Mouse (Mus musculus) hindbrain, embryonic 12.5 days (tissue): ENCODE measurements around the gene Pidd1. TPM values are rescaled to one million over a fixed set of nuclear protein-coding genes. Genes with fewer than 3 reads are reported as not detected.

Experiments used
- ATAC-seq: fragments of 200-750 bp; cut with Nextera tagmentation; 2 replicates; pipeline ENCODE4 v1.8.0; 2017; ENCODE audit warnings: moderate TSS enrichment; ENCODE audit not compliant: low FRiP score
- H3K27ac ChIP-seq: fragments of 300-500 bp; sonication (generic); 2 replicates; pipeline ENCODE4 v1.5.1; 2016; ENCODE audit warnings: mild to moderate bottlenecking
- H3K27me3 ChIP-seq: fragments of 300-500 bp; sonication (generic); 2 replicates; pipeline ENCODE4 v1.6.1; 2016; ENCODE audit warnings: mild to moderate bottlenecking
- H3K36me3 ChIP-seq: fragments of 300-500 bp; sonication (generic); 2 replicates; pipeline ENCODE4 v1.6.1; 2016; ENCODE audit warnings: mild to moderate bottlenecking
- H3K4me1 ChIP-seq: fragments of 300-500 bp; sonication (generic); 2 replicates; pipeline ENCODE4 v1.6.1; 2016
- H3K4me2 ChIP-seq: fragments of 300-500 bp; sonication (generic); replicated peaks from 2 replicates; pipeline ENCODE4 v1.6.1; 2016; ENCODE audit warnings: mild to moderate bottlenecking
- H3K4me3 ChIP-seq: fragments of 300-500 bp; sonication (generic); 2 replicates; pipeline ENCODE4 v1.5.1; 2016; ENCODE audit warnings: mild to moderate bottlenecking
- H3K9ac ChIP-seq: fragments of 300-500 bp; sonication (generic); 2 replicates; pipeline ENCODE4 v1.6.1; 2016; ENCODE audit warnings: mild to moderate bottlenecking, moderate library complexity
- H3K9me3 ChIP-seq: fragments of 300-500 bp; sonication (generic); replicated peaks from 2 replicates; pipeline ENCODE4 v1.6.1; 2016; ENCODE audit warnings: mild to moderate bottlenecking
- WGBS: fragments of 180-500 bp; shearing (Covaris S2); methylation state at CpG from one replicate; pipeline ENCODE4 v1.1.7; 2016; 5-methylcytosine and 5-hydroxymethylcytosine counted together
- polyA plus RNA-seq: library from polyadenylated mRNA; unstranded; fragments of >200 nt; fragmentation: Nextera tagmentation; extraction: Ambion mirVana; gene quantifications from 2 replicates; pipeline ENCODE4 v1.2.1, GENCODE M21; 2016

Gene Pidd1
- polyA plus RNA-seq, 1 experiment from 2014 or later: 11.6 TPM

- H3K9me3 ChIP-seq: no peaks in the 10 kb centered on the region
- H3K4me1 ChIP-seq: peaks cover 49% of the 10 kb centered on the region
- ATAC-seq: no peak
- 92% methylated on average over 9 of the region's 9 CpGs for WGBS
- H3K27me3 ChIP-seq: no peaks in the 10 kb centered on the region; the same call in 1 of the 2 replicates
- peaks cover 45% of the 10 kb centered on the region for H3K36me3 ChIP-seq
- H3K4me2 ChIP-seq: no peak overlapping the region
- H3K9ac ChIP-seq: no peak overlapping the region
- no peak overlapping the region for H3K4me3 ChIP-seq
- H3K27ac ChIP-seq: no peak overlapping the region
Measured at GRCm38 (mm10) chr7:141430585-141431240, 13.1 kb downstream of the Pidd1 start.

- Histone ChIP-seq H3K36me3 (peaks cover 45% of the 10 kb centered on the region), H3K4me3 (no peak overlapping the region), H3K27ac (no peak overlapping the region), H3K9me3 (no peaks in the 10 kb centered on the region), H3K27me3 (no peaks in the 10 kb centered on the region; the same call in 1 of the 2 replicates), H3K4me1 (peaks cover 42% of the 10 kb centered on the region), H3K4me2 (peak overlapping the region; percentile 63; the same call in 1 of the 2 replicates), H3K9ac (no peak overlapping the region)
- WGBS: 63% methylated on average over 9 of the region's 9 CpGs
- ATAC-seq: 0 out of 2 replicates have a peak, but pooled peaks have one; percentile 15
Measured at GRCm38 (mm10) chr7:141429840-141430584, 13.8 kb downstream of the Pidd1 start.

GRCm38 (mm10) chr7:141429310-141429709, 14.5 kb downstream of the Pidd1 start, which contains the start of gene Cend1:
Gene Cend1 (minus strand): TSS chr7:141429491.
- H3K9me3 ChIP-seq: no peaks in the 10 kb centered on the region
- peak within 1 kb of the TSS; percentile 68 for H3K27ac ChIP-seq
- ATAC-seq: peak; percentile 82
- no peaks in the 10 kb centered on the region; the same call in 1 of the 2 replicates for H3K27me3 ChIP-seq
- H3K4me1 ChIP-seq: peaks cover 37% of the 10 kb centered on the region
- peak within 1 kb of the TSS; percentile 42 for H3K4me3 ChIP-seq
- H3K36me3 ChIP-seq: peaks cover 45% of the 10 kb centered on the region
- H3K4me2 ChIP-seq: peak within 1 kb of the TSS; percentile 63
- peak within 1 kb of the TSS; percentile 71 for H3K9ac ChIP-seq
- WGBS: 2% methylated on average over 19 of the region's 19 CpGs

- peak overlapping the region; percentile 42 for H3K4me3 ChIP-seq
- no peak for ATAC-seq
Measured at GRCm38 (mm10) chr7:141428701-141429100, 15.1 kb downstream of the Pidd1 start.

GRCm38 (mm10) chr7:141426948-141427730, 16.7 kb downstream of the Pidd1 start:
- no peak for ATAC-seq
- H3K36me3 ChIP-seq: peaks cover 32% of the 10 kb centered on the region
- H3K4me3 ChIP-seq: no peak overlapping the region
- H3K27ac ChIP-seq: no peak overlapping the region
- no peak overlapping the region for H3K4me2 ChIP-seq
- no peaks in the 10 kb centered on the region; the same call in 1 of the 2 replicates for H3K27me3 ChIP-seq
- H3K9me3 ChIP-seq: no peaks in the 10 kb centered on the region
- peaks cover 21% of the 10 kb centered on the region for H3K4me1 ChIP-seq
- no peak overlapping the region for H3K9ac ChIP-seq
- WGBS: 79% methylated on average over 12 of the region's 12 CpGs

More at GRCm38 (mm10) chr7:141428701-141429100, 15.1 kb downstream of the Pidd1 start:
- H3K27me3 ChIP-seq: no peaks in the 10 kb centered on the region; the same call in 1 of the 2 replicates
- H3K4me2 ChIP-seq: peak overlapping the region; percentile 63
- peak overlapping the region; percentile 71 for H3K9ac ChIP-seq
- peaks cover 45% of the 10 kb centered on the region for H3K36me3 ChIP-seq
- no peaks in the 10 kb centered on the region for H3K9me3 ChIP-seq
- peak overlapping the region; percentile 68 for H3K27ac ChIP-seq
- peaks cover 31% of the 10 kb centered on the region for H3K4me1 ChIP-seq
- 56% methylated on average over 5 of the region's 5 CpGs for WGBS

- Histone ChIP-seq H3K4me2 (no peak overlapping the region), H3K9me3 (no peaks in the 10 kb centered on the region), H3K27me3 (peaks cover 2% of the 10 kb centered on the region), H3K4me1 (peaks cover 6% of the 10 kb centered on the region), H3K36me3 (peaks cover 11% of the 10 kb centered on the region; the same call in 1 of the 2 replicates), H3K9ac (no peak overlapping the region), H3K4me3 (no peak overlapping the region), H3K27ac (no peak overlapping the region)
- WGBS: 71% methylated on average over 4 of the region's 4 CpGs
- ATAC-seq: no peak
Measured at GRCm38 (mm10) chr7:141423811-141424210, 20.0 kb downstream of the Pidd1 start.

GRCm38 (mm10) chr7:141420030-141420702, 23.7 kb downstream of the Pidd1 start:
- H3K4me1 ChIP-seq: no peaks in the 10 kb centered on the region
- no peaks in the 10 kb centered on the region for H3K9me3 ChIP-seq
- no peak overlapping the region for H3K9ac ChIP-seq
- no peak overlapping the region for H3K4me3 ChIP-seq
- WGBS: 85% methylated on average over 9 of the region's 9 CpGs
- H3K4me2 ChIP-seq: no peak overlapping the region
- no peak for ATAC-seq
- H3K36me3 ChIP-seq: no peaks in the 10 kb centered on the region
- H3K27ac ChIP-seq: no peak overlapping the region
- peaks cover 5% of the 10 kb centered on the region; the same call in 1 of the 2 replicates for H3K27me3 ChIP-seq

- Histone ChIP-seq H3K9me3 (no peaks in the 10 kb centered on the region), H3K27me3 (peaks cover 5% of the 10 kb centered on the region; the same call in 1 of the 2 replicates), H3K4me1 (peaks cover 5% of the 10 kb centered on the region; the same call in 1 of the 2 replicates), H3K9ac (no peak overlapping the region), H3K27ac (no peak overlapping the region), H3K4me3 (no peak overlapping the region), H3K36me3 (no peaks in the 10 kb centered on the region), H3K4me2 (no peak overlapping the region)
- 82% methylated on average over 7 of the region's 7 CpGs for WGBS
- ATAC-seq: no peak
Measured at GRCm38 (mm10) chr7:141418970-141419369, 24.9 kb downstream of the Pidd1 start.

- ATAC-seq: no peak
- 72% methylated on average over 8 of the region's 8 CpGs for WGBS
- Histone ChIP-seq H3K4me3 (no peak overlapping the region), H3K36me3 (no peaks in the 10 kb centered on the region), H3K27ac (no peak overlapping the region), H3K4me2 (no peak overlapping the region), H3K9me3 (no peaks in the 10 kb centered on the region), H3K4me1 (peaks cover 9% of the 10 kb centered on the region), H3K27me3 (peaks cover 5% of the 10 kb centered on the region; the same call in 1 of the 2 replicates), H3K9ac (no peak overlapping the region)
Measured at GRCm38 (mm10) chr7:141417731-141418681, 25.8 kb downstream of the Pidd1 start.

GRCm38 (mm10) chr7:141416144-141416841, 27.5 kb downstream of the Pidd1 start:
- H3K9me3 ChIP-seq: no peaks in the 10 kb centered on the region
- no peak overlapping the region for H3K27ac ChIP-seq
- 75% methylated on average over 6 of the region's 6 CpGs for WGBS
- no peak for ATAC-seq
- H3K9ac ChIP-seq: no peak overlapping the region
- H3K4me1 ChIP-seq: peaks cover 12% of the 10 kb centered on the region
- peaks cover 5% of the 10 kb centered on the region; the same call in 1 of the 2 replicates for H3K27me3 ChIP-seq
- no peak overlapping the region for H3K4me3 ChIP-seq
- H3K36me3 ChIP-seq: no peaks in the 10 kb centered on the region
- no peak overlapping the region for H3K4me2 ChIP-seq
